Mouse (Mus musculus) mouse trophoblast stem cell (cell line): ENCODE measurements around the gene Qdpr.

Experiments
- in situ Hi-C, 2 experiments: fragments of 300-500 bp; cut with MseI, MboI; formaldehyde crosslinking; loops; 2 replicates in 1 of 2; 3 replicates in 1 of 2; pipeline ENCODE4 v1.15.1; 2025

Gene Qdpr

GRCm38 (mm10) chr5:45449831-45450716 is at the start of gene Qdpr:
Qdpr (minus strand) TSS chr5:45450236.
- in situ Hi-C loops = loop anchor here in 1 of 2 experiments (25.0 kb wide), 1 partner anchor 887 kb away; no protein-coding TSS in a partner anchor

GRCm38 (mm10) chr5:45497564-45497963 is 47.5 kb upstream of the Qdpr start:
- in situ Hi-C loops = no loop called here

GRCm38 (mm10) chr5:45496930-45497550 is 47.0 kb upstream of the Qdpr start:
- in situ Hi-C loops = no loop called here

- in situ Hi-C loops = no loop called here
These were observed 46.4 kb upstream of the Qdpr start for GRCm38 (mm10) chr5:45496479-45496878.

- in situ Hi-C loops = no loop called here
These were observed 46.0 kb upstream of the Qdpr start for GRCm38 (mm10) chr5:45496042-45496441.

GRCm38 (mm10) chr5:45495429-45495975 is 45.5 kb upstream of the Qdpr start:
- in situ Hi-C loops = no loop called here

- in situ Hi-C loops = no loop called here
These were observed 44.2 kb upstream of the Qdpr start for GRCm38 (mm10) chr5:45494093-45494755.

- in situ Hi-C loops = no loop called here
These were observed 43.4 kb upstream of the Qdpr start, which contains the start of gene Lap3 for GRCm38 (mm10) chr5:45493191-45494092. Lap3 (plus strand) TSS chr5:45493374.

GRCm38 (mm10) chr5:45491776-45492175 is 41.7 kb upstream of the Qdpr start:
- in situ Hi-C loops = no loop called here

- in situ Hi-C loops = no loop called here
These were observed 33.6 kb upstream of the Qdpr start for GRCm38 (mm10) chr5:45483654-45484053.

GRCm38 (mm10) chr5:45482607-45483006 is 32.6 kb upstream of the Qdpr start:
- in situ Hi-C loops = no loop called here

GRCm38 (mm10) chr5:45481125-45481524 is 31.1 kb upstream of the Qdpr start:
- in situ Hi-C loops = no loop called here

GRCm38 (mm10) chr5:45480066-45480465 is 30.0 kb upstream of the Qdpr start:
- in situ Hi-C loops = no loop called here

- in situ Hi-C loops = loop anchor here (10.0 kb wide), 2 partner anchors 57 to 187 kb away; partner anchors contain the start of gene Ncapg (in 1 of the 2)
These were observed 27.6 kb upstream of the Qdpr start for GRCm38 (mm10) chr5:45477601-45478000.

GRCm38 (mm10) chr5:45476288-45476687 is 26.3 kb upstream of the Qdpr start:
- in situ Hi-C loops = loop anchor here (10.0 kb wide), 2 partner anchors 59 to 189 kb away; partner anchors contain the start of gene Ncapg (in 1 of the 2)

GRCm38 (mm10) chr5:45475771-45476170 is 25.7 kb upstream of the Qdpr start:
- in situ Hi-C loops = loop anchor here (10.0 kb wide), 2 partner anchors 59 to 189 kb away; partner anchors contain the start of gene Ncapg (in 1 of the 2)

- in situ Hi-C loops = loop anchor here (5.0 to 25.0 kb wide), 4 partner anchors 60 to 863 kb away; partner anchors contain the start of gene Ncapg (in 2 of the 2)
These were observed 24.7 kb upstream of the Qdpr start for GRCm38 (mm10) chr5:45474758-45475157.

GRCm38 (mm10) chr5:45474215-45474614 is 24.2 kb upstream of the Qdpr start:
- in situ Hi-C loops = loop anchor here (5.0 to 25.0 kb wide), 4 partner anchors 61 to 863 kb away; partner anchors contain the start of gene Ncapg (in 2 of the 2)

GRCm38 (mm10) chr5:45473521-45473920 is 23.5 kb upstream of the Qdpr start:
- in situ Hi-C loops = loop anchor here (5.0 to 25.0 kb wide), 4 partner anchors 61 to 864 kb away; partner anchors contain the start of gene Ncapg (in 2 of the 2)

- in situ Hi-C loops = loop anchor here (5.0 to 25.0 kb wide), 4 partner anchors 62 to 864 kb away; partner anchors contain the start of gene Ncapg (in 2 of the 2)
These were observed 22.9 kb upstream of the Qdpr start for GRCm38 (mm10) chr5:45472880-45473450.
